Mouse (Mus musculus) large intestine, adult 2 months (tissue): ENCODE measurements around the gene Ciao1. TPM values are rescaled to one million over a fixed set of nuclear protein-coding genes. Genes with fewer than 3 reads are reported as not detected.
"Not testable (repeated sequence)": the region's sequence is repeated elsewhere in the genome, so short reads cannot be mapped to it uniquely, and the experiment has no call there.

Experiments used
- DNase-seq: peaks from one replicate; pipeline ENCODE4 v3.0.0-alpha.2; 2012; ENCODE audit warnings: low read depth, low spot score
- WGBS: fragments of 180-500 bp; shearing (Covaris S2); methylation state at CpG from one replicate; pipeline ENCODE4 v1.1.7; 2018; 5-methylcytosine and 5-hydroxymethylcytosine counted together
- polyA plus RNA-seq: library from polyadenylated mRNA; depleted of rRNA; stranded (reverse); fragments of >200 nt; gene quantifications from 2 replicates; pipeline ENCODE4 v1.2.3, GENCODE M21; 2012; rRNA removed

Ciao1 gene
- polyA plus RNA-seq, 1 experiment = 57.6 TPM

- 73% methylated on average over 3 of the region's 3 CpGs for WGBS
- DNase-seq = no peak
Observed at GRCm38 (mm10) chr2:127251457-127251856, 3.8 kb upstream of the Ciao1 start.

GRCm38 (mm10) chr2:127250291-127251008 lies 2.8 kb upstream of the Ciao1 start:
- 83% methylated on average over 9 of the region's 9 CpGs for WGBS
- no peak for DNase-seq

GRCm38 (mm10) chr2:127248334-127249004 lies 853 bp upstream of the Ciao1 start:
- DNase-seq = no peak
- WGBS = under 1% methylated on average over 38 of the region's 39 CpGs

DNA sequence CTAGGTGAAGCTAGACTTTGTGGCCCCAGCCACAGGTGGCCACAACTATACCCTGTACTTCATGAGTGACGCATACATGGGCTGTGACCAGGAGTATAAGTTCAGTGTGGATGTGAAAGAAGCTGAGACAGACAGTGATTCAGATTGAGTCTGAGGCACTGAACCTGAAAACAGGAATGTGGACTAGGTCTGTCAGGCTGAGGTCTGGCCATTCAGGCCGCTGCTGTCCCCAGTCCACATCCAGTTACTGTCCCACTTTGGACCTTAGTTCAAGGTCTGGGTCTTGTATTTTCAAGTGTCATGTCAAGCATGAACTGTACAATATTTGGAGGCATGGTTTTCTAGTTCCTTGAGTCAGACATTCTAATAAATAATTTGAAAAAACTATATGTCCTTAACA lies 7.6 kb downstream of the Ciao1 start:
- no peak for DNase-seq
- 96% methylated on average over 2 of the region's 2 CpGs for WGBS

DNA sequence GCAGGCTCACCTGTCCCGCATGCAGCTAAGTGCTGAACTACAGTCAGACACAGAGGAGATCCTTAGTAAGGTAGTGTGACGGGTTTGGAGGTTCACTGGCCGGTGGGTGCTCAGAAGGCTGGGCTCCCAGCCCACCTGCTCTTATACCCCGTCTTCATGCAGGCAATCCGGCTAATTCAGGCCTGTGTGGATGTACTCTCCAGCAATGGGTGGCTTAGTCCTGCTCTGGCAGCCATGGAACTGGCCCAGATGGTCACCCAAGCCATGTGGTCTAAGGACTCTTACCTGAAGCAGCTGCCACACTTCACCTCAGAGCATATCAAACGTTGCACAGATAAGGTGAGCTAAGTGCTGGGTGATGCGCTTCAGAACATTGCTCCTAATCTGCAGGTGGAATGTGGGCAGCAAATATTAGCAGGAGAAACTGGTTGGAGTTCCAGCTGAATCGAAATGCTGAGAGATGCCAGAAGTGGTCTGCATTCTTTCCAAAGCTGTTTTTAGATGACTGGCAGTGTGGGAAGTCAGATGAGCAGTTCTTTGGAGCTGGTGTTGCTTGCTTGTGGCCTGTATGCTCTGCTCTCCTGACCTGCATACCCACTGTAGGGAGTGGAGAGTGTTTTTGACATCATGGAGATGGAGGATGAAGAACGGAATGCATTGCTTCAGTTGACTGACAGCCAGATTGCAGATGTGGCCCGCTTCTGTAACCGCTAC lies 9.6 kb downstream of the Ciao1 start:
- 91% methylated on average over 11 of the region's 11 CpGs for WGBS
- DNase-seq = no peak

DNA sequence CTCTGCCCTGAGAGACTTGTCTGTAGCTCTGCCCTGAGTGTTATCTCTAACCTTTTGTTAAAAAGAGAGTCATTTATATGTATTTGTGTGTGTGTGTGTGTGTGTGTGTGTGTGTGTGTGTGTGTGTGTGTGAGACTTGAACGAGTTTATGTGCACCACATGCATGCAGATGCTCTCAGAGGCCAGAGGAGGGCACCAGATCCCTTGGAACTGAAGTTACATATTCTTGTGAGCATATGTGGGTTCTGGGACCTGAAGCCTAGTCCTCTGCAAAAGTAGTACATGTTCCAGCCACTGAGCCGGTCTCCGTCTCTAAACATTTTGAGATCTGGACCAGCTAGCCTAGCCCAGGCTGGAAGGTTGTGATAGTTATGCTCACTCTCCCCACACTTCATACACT lies 22.4 kb downstream of the Ciao1 start:
- no peak for DNase-seq
- WGBS = 96% methylated on average over 3 of the region's 3 CpGs

DNA sequence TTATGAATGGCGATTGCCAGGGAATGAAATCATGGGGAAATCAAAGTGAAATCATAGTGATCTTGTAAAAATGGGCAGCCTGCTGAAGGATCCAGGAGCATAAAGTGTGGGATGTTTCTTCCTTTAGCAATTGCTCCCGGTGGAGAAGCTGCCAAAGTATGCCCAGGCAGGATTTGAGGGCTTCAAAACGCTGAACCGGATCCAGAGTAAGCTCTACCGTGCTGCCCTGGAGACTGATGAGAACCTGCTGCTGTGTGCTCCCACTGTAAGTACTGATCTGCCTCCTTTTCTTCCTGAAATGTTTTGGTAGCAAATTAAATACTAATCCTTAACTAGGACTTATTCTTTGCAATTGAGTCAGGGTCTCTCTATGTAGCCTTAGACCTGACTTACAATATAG lies 29.9 kb downstream of the Ciao1 start:
- no peak for DNase-seq
- WGBS = 89% methylated on average over 5 of the region's 5 CpGs

- no peak for DNase-seq
- 92% methylated on average over 11 of the region's 11 CpGs for WGBS
Observed at GRCm38 (mm10) chr2:127210701-127211100, 36.9 kb downstream of the Ciao1 start.

- DNase-seq = no peak
- 1% methylated on average over 17 of the region's 17 CpGs for WGBS
Observed at GRCm38 (mm10) chr2:127208452-127208769, 39.2 kb downstream of the Ciao1 start.

DNA sequence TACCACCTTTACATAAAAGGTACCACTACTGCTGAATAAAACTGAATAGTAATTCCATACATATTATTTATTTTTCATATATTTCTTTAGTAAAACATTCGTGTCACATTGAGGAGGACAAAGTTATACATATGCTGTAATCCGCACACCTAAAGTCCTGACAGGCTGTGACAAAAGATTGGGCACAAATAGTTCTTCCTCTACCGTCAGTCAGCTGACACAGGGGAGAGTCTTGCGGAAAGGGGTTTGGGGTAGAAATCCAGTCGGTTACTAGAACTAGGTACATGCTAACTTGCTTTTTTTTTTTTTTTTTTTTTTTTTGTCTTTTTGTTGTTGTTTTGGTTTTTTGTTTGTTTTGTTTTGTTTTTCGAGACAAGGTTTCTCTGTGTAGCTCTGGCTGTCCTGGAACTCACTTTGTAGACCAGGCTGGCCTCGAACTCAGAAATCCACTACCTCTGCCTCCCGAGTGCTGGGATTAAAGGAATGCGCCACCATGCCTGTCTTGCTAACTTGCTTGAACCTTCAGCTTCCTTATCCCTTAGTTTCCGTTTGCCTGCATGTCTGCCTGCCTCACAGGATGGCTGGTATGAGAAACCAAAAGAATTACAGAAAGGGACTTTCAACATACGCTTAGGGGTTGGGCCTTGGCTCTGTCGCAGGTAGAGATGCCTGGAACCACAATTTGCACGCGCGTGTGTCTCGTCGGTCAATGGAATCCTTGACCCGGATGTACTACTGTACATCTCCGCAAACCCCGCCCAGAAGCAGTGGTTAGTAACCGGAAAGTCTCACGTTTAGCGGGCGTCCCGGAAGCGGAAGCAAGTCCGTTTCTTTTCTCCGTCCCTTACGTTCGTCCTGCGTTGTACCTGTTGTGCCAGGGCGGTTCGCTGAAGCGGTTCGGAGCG lies 39.8 kb downstream of the Ciao1 start, which contains the start of the genes 1810024B03Rik and Snrnp200:
Gene 1810024B03Rik, minus strand, starts transcription at position 734 of the 905 bp plus-strand sequence.
Gene Snrnp200, plus strand, starts transcription at position 840 of the 905 bp plus-strand sequence.
- WGBS = 10% methylated on average over 36 of the region's 36 CpGs
- DNase-seq = peak; percentile 95

DNA sequence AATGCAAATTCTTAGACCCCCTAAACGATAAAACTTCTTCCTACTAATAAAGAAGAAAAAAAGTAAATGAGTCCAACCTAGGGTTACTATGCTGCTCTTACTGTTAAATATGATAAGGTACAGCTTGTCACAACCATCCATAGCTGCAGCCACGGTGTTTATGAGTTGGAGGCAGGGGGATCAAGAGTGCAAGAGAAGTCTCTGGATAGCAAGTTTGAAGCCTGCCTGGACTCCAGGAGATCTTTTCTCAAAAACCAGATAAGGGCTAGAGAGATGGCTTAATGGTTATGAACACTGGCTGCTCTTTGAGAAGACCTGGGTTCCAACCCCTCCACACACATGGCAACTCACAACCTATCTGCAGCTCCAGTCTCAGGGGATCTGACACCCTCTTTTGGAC lies 40.7 kb downstream of the Ciao1 start:
- DNase-seq = no peak
- WGBS = 87% methylated on average over 2 of the region's 2 CpGs

DNA sequence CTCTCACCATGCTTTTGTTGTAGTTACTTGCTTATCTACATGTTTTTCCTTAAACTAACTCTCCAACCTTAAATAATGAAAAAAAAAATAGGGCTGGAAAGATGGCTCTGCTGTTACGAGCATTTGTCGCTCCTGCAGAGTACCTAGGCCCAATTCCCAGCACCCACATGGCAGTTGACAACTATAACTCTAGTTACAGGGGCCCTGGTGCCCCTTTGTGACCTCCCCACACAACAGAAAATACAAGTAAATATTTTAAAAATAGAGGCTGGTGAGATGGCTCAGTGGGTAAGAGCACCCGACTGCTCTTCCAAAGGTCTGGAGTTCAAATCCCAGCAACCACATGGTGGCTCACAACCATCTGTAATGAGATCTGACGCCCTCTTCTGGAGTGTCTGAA lies 41.7 kb downstream of the Ciao1 start:
- WGBS = 82% methylated on average over 4 of the region's 4 CpGs
- DNase-seq = not testable (repeated sequence)

DNA sequence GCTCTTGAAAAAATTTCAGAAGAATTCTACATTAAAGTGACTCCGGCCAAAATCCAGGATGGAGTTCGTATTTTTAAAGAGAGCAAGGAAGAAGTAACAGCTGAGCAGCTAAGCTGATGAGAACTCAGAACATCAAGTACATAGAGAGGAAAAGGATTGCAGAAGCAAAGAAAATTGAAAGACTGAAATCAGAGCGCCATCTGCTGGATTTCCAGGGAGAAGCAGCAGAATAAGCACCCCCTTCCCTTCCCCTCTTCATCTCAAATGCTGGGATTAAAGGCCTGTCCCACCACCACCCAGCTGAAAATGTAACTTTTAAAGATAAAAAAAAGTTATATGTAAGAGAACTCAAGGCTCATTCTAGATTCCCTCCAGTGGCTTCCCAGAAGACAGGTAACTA lies 42.7 kb downstream of the Ciao1 start:
- DNase-seq = no peak
- 28% methylated on average over 3 of the region's 3 CpGs for WGBS

Other genes starting within 250 kb of the Ciao1 start
- gene Ap4e1, start 239.1 kb downstream of the Ciao1 start, polyA plus RNA-seq = 1.3 and 2.3 TPM in 2 replicates
- 13.2 and 14.3 TPM in 2 replicates for gene Blvra, start 177.2 kb downstream of the Ciao1 start, polyA plus RNA-seq
- gene Ncaph, start 113.9 kb downstream of the Ciao1 start, polyA plus RNA-seq = 6.9 TPM in 2 replicates
- gene Itpripl1, start 104.4 kb downstream of the Ciao1 start, polyA plus RNA-seq = 5.0 and 7.9 TPM in 2 replicates
- 1.2 TPM in 2 replicates for gene 1810024B03Rik, start 39.5 kb downstream of the Ciao1 start, polyA plus RNA-seq
- 25.9 and 41.1 TPM in 2 replicates for gene Snrnp200, start 39.4 kb downstream of the Ciao1 start, polyA plus RNA-seq
- 67.4 and 99.6 TPM in 2 replicates for gene Tmem127, start 92 bp upstream of the Ciao1 start, polyA plus RNA-seq
- 35.8 and 43.0 TPM in 2 replicates for gene Stard7, start 22.4 kb upstream of the Ciao1 start, polyA plus RNA-seq
- gene Dusp2, start 88.3 kb upstream of the Ciao1 start, polyA plus RNA-seq = 8.4 and 8.7 TPM in 2 replicates
- not detected in 2 replicates for gene Astl, start 90.8 kb upstream of the Ciao1 start, polyA plus RNA-seq
- 0.71 and 0.91 TPM in 2 replicates for gene Adra2b, start 115.4 kb upstream of the Ciao1 start, polyA plus RNA-seq
- 0.12 and 0.16 TPM in 2 replicates for gene Gpat2, start 177.4 kb upstream of the Ciao1 start, polyA plus RNA-seq
- 10.9 and 11.6 TPM in 2 replicates for gene Fahd2a, start 196.7 kb upstream of the Ciao1 start, polyA plus RNA-seq